Mouse (Mus musculus) left cerebral cortex, adult 8-10 months (tissue): ENCODE measurements at regions not wholly inside any gene's neighbourhood (a gene's known extent, or its start where the extent isn't known, plus 50 kb on each side); places are given as distances from the start of the nearest gene placed in this dataset.
"Not testable (repeated sequence)": the region's sequence is repeated elsewhere in the genome, so short reads cannot be mapped to it uniquely, and the experiment has no call there.

Experiments
- DNase-seq, 2 experiments: peaks; one replicate each; pipeline ENCODE4 v3.0.0; 2022; ENCODE audit warnings: low spot score in 2 of 2

DNA sequence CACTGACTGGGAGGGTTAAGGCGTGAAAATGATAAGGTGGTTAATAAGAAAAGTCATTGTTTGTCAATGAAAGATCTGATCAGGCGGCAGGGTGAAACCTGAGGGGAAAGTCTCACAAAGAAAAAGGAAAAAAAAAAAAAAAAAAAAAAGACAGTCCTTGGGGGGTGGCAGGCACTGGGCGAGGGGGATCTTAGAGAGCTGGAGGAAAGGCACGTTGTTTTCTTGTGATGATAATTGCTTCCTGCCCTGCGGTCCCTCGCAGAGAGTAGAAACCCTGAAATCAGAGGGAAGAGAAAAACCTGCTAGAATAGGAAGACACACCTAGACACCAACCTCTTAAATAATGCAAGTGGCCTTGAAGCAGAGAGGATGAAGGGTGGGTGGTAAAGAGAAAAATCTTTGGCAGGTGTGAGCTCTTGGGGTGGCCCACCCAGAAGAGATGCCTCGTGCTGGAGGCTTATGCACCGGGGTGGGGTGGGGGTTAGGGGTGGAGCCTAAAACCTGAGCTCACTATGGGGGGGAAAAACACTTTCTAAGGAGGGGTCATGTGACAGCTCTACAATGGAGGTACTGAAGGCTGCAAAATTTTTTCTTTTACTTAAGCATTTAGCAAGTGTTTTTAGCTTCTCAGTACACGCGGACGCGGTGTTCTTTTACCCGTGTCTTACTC is 294.0 kb upstream of the Arglu1 start:
- no peak for DNase-seq

DNA sequence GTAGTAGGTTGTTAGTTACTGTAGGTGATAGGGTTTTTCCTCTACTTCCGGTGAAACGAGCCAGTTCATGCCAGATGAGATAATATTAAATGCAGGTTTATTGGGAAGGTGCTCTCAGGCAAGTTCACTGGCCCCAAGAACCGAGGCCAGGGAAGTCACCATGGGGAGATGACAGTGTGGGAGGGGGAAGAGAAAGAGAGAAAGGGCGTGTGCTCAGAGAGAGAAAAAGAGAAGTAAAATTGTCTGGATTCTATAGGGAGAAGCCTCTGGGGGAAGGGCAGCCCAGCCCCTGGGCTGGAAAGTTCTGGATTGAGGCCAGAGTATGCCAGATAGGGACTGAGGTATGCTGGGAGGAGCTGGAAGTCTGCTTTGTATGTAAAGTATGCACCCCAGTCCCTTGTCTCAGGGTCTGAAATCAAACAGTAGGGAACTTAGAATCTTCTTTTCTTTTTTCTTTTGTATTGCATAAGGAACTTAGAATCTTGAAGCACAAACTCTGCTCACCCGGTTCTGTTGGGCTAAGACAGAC is 292.9 kb upstream of the Arglu1 start:
- DNase-seq = no peak

DNA sequence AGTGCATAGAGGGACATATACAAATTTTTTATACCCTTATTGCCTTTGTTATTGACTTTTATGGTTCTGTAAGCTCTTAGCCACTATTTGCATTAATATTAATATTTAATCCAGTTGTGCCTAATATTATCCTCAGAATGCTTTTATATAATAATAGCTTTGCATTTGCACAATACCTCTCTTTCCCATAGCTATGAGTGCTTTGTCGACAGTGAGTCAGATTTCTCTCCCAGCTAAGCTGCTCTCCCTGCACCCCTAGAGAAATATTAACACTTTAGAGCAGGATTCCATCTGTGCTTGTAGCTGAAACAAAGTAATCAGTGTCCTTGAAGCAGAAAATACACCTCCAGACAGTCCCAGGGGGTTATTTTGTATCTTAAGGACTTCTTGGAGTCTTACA is 288.6 kb upstream of the Arglu1 start:
- no peak for DNase-seq

DNA sequence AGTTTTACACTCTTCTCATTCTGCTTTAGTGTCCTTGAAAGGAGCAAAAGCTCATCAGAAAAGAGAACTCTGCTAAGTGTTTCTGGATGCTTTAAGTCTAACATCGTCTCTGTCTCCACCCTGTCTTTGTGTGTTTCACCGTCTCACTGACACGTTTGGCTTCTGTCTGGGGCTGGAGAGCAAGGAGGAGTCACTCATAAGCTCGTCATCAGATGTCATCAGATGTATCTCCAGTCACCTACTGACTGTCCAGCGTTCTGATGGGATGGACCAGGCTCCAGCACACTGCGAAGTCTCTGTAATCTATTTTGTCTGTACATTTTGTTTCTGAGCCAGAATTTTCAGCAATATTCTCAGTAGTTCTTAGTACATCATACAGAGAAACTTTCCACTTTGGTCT is 283.4 kb upstream of the Arglu1 start:
- no peak for DNase-seq

DNA sequence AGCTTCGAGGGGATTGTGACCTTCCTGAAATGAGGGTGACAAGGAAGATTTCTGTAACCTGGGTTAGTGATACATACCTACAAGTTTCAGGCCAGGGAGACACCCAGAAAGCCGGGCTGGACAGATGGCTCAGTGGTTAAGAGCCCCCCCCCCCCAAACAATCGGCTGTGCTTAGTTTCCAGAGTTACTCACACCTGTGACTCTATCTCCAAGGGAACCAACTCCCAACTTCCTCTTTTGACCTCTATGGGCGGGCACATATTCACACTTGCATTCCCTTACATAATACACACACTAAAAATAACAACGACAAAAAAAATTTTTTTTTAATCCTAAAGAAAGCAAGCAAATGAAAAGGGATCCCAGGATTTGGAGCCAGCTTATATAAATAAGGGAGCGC is 283.0 kb upstream of the Arglu1 start:
- no peak for DNase-seq

DNA sequence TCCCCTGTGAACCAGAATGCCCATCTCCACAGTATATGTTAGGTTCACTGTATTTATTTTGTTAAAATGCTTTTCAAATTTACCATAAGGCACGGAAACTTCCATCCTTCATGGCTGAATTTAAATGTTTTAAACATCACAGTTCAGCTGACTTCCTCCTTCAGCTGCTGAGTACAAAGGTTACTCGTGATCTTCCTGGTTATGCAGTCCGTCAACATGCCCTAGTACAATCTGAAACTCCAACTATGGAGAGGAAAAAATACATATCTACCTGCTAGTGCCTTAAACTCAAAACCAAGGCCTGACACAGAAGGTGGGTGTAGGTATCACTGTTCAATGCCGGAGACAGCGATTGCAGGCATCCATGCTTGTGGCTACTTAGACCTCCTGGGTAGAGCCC is 280.5 kb upstream of the Arglu1 start:
- no peak for DNase-seq

DNA sequence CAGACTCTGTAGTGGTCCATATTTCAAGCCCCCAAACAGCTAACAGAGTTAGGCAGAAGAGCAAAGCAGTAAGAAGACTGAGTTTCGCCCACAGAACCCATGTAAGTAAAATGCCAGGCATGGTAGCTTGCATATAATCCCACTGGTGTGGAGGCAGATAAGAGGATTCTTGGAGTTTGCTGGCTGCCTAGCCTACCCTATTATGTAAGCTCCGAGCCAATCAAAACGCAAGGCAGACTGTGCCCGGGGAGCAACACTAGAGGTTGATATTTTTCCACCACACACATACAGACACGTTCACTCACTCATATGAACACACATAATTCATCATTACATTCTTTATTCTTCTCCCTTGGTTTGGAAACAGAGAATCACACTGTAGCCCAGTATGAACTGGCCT is 280.0 kb upstream of the Arglu1 start:
- no peak for DNase-seq

DNA sequence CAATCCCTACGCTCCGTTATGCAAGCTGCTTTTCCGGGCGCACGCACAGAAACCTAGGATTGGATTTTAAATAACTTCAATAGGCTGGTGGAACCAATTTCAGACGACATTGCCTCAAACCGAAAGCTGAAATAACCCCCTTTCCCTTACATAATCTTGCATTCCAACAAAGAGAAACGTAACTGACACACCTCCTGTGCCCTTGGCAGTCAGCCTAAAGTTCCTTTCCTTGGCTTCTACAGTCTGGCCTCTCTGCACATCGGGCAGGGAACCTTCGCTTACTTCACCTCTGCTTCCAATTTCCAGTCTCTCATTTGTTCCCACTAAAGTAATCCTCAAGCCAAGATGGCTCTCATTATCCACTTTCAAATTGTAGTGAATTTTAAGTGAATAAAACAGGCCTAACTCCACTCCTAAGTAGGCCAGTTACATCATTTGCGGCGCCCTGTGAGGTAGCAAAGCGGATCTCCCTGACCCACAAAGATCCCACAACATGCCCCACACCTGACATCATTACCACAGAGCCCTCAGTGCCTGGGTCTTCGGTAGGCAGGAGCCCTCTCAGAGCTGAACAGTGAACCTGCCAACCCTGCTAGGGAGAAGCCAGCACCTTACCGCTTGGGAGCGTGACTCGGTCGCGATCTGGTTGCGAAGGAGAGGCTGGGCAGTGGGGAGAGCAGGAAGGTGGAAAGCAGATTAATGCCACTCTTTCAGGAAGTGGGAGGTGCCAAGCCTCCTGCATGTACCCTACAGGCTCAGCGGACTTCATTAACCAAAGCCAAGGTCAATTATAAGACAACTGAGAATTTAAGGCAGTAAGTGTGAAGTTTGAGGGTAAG is 279.0 kb upstream of the Arglu1 start:
- DNase-seq = no peak

DNA sequence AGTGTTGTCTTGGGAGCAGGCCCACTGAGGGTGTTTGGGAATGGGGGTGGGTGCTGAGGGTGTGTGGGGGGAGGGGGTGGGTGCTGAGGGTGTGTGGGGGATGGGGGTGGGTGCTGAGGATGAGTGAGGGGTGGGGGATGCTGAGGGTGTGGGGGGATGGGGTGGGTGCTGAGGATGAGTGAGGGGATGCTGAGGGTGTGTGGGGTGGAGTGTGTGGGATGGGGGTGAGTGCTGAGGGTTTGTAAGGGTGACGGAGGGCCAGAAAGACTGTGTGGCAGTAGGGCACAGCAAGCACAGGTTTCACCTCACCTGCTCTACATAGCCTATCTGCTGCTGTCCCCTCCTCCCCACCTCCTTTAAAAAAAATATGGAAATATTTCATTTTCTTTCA is 276.3 kb upstream of the Arglu1 start:
- no peak for DNase-seq

DNA sequence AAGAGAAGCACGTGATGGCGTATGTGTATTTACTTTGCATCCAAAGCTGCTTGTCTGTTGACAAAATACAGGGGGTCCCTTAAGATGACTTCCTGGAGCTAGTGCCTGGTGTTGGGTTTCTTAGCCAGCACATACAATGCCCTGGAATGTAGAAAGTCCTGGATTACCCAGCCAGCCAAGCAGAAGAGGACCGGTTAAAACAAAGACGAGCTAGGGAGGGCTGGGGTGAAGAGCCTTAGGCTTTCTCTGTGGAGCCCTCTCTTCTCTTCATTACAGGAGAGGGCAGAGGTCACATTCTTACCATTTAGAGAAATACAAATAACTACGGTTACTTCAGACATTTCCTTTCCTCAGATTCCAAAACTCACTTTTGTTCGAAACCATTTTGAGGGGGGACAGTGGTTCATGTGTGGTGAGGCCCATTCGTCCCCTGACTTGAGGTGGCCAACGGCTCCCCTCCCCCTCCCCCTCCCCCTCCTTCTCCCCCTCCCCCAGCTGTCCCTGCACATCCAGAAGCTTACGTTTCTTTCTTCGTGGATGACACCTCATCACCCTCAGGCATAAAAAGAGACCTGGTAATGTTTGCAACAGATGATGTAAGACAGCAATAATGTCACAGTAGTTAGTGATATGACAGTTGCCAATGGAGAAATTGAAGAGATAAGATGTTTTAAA is 275.8 kb upstream of the Arglu1 start:
- DNase-seq = no peak

DNA sequence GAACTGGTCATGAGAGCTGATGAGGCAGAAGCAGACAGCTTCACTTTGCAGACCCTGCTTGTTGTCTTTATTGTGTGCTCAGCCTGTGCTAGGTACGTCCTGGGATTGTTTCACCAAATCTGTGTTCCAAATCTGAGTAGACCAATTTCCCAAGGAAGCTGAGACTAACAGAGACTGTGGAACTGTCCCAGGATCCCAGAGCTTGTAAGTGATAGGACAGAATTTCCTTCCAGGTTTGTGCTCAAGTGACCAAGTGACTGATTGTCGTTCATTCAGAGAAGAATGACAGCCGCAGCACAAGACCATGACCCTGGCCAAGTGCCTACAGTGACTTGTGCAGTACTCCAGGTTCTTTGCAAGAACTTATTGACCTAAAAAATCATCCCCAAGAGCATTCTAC is 269.9 kb upstream of the Arglu1 start:
- DNase-seq = no peak

DNA sequence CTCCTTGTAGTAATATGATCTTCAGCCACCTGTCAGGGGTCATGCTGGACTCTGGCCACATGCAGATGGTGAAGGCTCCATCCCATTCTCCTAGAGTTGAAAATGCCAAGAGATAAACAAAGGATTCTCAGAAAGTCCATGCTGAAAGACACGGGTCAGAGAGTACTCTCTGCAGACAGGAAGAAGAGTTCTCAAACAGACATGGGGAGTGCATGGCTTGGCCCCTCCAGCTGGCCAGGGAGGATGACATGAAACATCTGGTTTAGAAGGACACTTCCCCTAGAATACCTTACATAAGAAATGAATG is 269.4 kb upstream of the Arglu1 start:
- no peak for DNase-seq

DNA sequence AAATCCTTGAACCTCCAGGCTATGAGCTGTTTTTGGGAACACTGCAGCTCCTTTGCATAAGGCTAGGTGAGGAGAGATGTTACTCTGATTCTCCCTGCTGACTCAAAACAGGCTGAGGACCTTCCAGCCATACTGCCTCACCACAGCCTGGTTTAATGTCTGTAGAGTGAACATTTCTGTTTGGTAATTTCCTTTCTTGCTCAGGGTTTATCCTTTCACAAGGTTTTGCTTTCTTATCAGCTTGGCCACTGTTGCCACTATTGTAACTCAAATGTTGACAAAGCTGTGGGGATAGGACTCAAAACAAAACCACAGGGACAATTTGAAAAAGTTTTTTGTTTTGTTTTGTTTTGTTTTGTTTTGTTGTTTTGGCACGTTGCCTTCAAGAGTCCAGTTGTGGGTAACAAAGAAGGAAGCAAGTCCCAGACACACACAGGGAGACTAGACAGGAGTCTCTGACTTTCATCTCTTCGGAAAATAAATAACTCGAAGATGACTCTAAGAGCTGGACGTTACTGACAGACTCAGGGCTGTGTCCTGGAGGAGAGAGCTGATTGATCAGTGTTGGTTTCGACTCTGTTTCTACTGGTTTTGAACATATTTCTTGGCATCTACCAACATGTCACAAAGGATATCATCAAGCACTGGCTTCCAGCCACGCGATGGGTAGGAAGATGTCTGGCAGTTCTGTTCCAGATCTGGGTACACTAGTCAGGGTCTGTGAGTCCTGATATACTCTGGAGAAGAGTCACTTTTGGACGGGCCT is 268.9 kb upstream of the Arglu1 start:
- no peak for DNase-seq

DNA sequence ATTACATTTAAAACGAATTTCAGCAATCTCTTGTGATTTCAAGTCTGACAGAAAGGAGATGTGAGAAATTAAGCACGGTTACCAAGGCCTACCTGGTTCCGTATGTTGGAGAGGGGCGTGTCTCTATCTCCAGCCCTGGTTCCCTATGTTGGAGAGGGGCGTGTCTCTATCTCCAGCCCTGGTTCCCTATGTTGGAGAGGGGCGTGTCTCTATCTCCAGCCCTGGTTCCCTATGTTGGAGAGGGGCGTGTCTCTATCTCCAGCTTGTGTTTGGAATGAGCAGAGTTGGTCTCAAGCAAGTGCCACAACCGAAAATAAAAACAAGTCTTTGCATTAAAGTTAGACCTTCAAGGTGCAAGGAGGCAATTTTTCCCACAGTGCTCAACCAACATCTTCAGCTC is 267.8 kb upstream of the Arglu1 start:
- not testable (repeated sequence) for DNase-seq

DNA sequence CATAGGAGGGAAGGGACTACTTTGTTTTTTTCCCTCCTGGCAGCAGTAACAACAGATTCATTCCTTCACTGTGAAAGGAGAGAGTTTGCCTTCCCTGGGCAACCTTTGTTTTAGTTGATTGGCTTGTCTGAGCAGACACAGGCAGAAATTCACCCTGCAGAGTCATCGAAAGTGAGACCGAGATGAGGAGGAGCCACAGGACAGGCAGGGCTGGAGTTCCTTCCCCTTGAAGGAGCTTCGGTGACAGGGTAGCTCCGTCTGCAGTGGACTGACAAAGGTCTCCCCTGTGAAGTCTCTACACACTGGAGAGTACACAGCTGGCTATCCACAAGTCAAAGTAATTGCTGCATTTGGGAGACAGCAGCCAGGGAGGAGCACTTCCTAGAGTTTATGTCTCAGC is 261.9 kb upstream of the Arglu1 start:
- DNase-seq = no peak

DNA sequence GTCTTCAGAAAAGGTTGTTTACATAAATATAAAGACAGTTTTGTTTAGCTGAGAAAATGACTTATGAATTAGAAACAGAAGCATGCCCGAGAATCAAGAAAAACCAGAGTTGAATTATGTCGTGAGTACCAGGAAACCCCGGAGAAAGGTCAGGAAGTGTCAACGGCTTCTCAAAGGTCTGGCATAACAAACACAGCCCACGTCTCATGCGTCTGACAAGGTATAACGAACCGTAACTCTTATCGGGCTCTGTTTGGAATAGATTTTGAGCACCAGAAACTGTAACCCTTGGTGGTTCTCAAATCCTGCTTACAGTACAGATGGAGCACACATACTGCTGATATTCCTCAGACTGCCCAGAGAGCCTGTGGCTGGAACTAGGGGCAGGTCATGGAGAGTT is 260.9 kb upstream of the Arglu1 start:
- DNase-seq = no peak

DNA sequence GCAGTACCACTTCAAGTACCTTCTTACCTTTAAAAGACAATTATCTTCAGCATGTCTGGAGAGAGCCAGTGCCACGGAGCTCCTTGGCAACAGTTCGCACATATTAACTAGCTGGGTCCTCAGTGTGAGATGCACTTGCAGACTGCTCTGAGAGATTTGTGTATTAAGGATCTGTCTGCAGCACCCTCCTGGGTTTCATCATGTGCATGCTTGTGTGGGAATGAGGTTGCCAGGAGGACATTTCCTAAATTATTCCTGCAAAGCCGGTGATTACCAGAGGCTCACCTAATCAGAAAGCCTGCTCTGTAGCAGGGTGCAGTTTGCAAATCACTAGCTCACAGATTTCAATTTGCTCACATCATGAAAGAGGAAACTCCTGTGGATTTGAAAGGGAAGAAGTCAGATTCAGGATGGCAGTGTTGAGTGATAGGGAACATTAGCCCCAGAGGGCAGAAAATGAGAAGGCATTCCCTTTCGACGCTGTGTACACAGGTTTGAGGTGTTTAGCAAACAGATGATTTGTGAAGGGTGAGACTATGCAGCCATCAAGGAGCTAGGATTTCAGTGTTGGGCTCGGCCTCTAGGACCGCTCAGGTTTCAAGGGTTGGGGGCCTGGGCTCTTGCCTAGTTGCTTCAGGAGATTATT is 257.3 kb upstream of the Arglu1 start:
- no peak for DNase-seq

DNA sequence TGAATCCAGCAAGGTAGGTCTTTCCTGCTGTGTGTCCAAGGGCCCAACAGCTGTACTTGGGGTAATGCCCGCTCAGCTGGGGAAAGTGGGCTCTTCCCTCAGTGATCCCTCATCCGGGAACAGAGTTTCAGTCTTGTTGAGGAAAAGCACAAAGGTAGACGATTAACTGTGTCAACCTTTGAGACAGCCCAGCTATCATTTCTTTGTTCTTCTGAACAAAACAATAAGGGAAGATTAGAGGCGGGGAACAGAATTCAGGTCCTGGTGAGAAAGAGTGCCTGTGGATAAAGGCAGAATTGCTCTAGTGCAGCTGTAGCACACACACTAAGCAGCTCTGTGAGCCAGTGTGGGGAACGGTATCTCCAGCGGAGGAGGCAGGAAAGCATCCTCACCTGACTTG is 252.7 kb upstream of the Arglu1 start:
- no peak for DNase-seq

DNA sequence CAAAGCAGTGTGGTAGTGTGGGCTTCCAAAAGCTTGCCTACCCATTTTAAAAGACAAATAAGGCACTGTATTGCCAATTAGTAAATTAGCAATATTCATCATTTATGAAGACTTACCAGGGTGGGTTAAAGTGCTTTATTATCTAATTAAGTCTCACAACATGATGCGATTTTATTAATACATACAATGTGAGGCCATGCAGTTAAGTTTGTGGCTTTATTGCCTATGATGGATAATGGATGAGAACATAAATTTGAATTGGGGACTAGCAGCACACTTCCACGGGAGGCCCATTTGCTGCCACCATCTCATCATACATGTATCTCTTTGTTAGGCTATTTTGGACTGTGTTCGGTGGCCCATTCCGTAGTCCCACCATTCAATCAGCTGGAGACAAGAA is 250.6 kb upstream of the Arglu1 start:
- DNase-seq = no peak

DNA sequence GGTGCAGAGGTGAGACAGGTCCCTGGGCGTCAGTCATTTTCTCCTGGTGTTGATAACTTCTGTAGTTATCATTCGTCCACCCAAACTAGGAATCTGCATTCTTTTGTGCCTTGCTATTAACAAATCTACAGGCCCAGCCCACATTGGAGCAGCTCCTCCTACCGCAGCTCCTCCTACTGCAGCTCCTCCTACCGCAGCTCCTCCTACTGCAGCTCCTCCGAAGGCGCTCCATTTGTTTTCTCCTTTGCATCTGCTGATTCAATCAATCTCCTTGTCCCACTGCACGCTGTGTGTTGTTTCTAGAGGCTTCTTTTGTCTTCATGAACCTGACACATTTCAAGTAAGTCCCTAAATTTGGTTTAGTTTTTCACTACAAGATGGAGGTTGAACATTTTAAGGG is 248.2 kb upstream of the Arglu1 start:
- DNase-seq = no peak

DNA sequence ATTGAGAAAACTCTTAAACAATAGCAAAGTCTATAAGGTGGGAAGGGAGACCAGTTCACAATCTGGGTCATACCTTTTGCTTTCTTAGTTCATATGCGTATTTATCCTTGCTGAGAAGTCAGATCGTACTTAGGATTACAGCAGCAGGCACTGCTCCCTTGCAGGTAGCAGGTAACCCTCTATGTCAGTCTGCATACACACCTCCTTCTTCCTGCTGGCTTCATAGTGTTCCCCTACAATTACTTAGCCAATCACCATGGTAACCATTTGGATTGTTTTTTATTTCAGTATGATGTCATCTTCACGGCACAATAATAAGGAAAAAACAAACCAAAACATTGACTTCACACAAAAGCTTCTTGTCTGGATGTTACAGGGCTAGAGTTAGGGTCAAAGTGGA is 242.1 kb upstream of the Arglu1 start:
- no peak for DNase-seq
